Mouse (Mus musculus): ENCODE data around the gene Cnnm2. TPM values are rescaled to one million over a fixed set of nuclear protein-coding genes. Genes with fewer than 3 reads are reported as not detected.
"Not testable (repeated sequence)": the region's sequence is repeated elsewhere in the genome, so short reads cannot be mapped to it uniquely, and the experiment has no call there.

The Cnnm2 gene
- total RNA-seq (2021): 10 to 100 TPM; 35.6 to 36.1 TPM
- long read RNA-seq, experiment 1, full-length matches to known transcripts: 31 of 34 reads
- long read RNA-seq, experiment 1, partial matches to known transcripts: 2 of 34 reads
- long read RNA-seq, experiment 1, other reads (novel, unspliced or antisense): 1 of 34 reads
- long read RNA-seq, experiment 2, full-length matches to known transcripts: 24 of 28 reads
- long read RNA-seq, experiment 2, partial matches to known transcripts: 2 of 28 reads
- long read RNA-seq, experiment 2, other reads (novel, unspliced or antisense): 2 of 28 reads

DNA sequence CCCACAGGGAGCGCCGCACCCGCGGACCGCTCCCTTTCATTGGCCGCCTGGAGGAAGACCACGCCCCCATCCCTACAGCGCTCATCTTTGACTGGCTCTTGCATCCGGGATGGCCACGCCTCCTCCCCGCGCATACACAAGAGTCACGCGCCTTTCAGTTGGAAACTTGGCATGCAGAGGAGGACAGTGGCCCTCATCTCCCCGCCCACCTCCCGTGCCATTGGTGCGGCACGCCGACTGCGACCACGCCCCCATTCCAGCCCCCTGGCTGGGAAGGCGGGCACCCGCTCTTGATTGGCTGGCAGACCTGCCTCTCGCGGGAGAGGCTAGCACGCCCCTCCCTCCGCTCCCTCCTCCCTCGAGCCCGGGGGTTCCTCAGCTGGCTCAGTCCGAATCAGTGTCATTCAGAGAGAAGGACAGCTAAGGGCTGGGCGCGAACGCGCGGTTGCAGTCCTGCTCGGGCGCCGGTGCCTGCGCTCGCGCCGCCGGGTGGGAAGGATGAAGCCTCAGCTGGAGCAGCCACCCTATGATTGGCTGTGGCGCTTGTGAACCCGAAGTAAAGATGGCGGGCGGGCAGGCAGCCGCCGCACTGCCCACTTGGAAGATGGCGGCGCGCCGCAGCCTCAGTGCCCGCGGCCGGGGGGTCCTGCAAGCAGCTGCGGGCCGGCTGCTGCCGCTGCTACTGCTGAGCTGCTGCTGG lies at the start of gene Cnnm2:
Gene Cnnm2, plus strand, starts transcription at position 350 of the 700 bp plus-strand sequence.
- intact Hi-C loops (cut with DNase I): loop anchor here (5.0 kb wide), 2 partner anchors 41 to 231 kb away; no protein-coding TSS in a partner anchor
- DNase-seq (ENCODE audit: low spot score in 2 of 2): peak; percentile 100

DNA sequence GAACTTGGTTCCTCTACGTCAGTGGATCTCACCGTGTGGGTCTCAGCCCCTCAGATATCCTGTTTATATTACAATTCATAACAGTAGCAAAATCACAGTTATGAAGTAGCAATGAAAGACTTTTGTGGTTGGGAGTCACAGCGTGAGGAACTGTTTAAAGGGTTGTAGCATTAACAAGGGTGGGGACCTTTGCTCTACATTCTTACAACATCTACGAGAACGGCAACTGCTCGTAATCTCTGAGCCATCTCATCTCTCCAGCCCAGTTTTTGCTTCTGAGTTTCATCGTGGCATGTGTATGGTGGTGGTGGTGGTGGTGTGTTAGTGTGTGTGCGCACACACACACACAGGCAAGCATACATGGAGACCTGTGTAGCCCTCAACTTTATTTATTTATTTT lies 47.2 kb upstream of the Cnnm2 start:
- intact Hi-C loops (cut with DNase I): no loop called here
- DNase-seq (ENCODE audit: low spot score in 2 of 2): no peak

DNA sequence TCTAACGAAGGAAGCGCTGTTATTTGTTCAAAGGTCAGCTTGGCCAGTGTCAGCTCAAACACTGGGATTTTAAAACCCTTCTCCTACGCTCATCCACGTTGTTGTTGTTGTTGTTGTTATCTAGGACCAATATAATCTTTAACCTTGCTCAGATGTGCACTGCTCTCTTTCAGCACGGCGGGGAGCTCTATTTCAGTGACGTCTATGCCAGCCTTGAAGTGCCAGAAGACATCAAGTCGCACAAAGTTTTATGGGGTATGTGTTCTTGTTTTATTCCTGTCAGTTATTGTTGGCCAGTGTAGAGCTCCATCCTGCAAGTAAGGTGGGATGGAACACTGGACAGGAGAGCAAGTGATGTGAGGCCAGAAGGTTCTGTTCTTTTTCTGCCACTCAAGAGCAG lies 46.4 kb upstream of the Cnnm2 start:
- intact Hi-C loops (cut with DNase I): no loop called here
- no peak for DNase-seq (ENCODE audit: low spot score in 2 of 2)

DNA sequence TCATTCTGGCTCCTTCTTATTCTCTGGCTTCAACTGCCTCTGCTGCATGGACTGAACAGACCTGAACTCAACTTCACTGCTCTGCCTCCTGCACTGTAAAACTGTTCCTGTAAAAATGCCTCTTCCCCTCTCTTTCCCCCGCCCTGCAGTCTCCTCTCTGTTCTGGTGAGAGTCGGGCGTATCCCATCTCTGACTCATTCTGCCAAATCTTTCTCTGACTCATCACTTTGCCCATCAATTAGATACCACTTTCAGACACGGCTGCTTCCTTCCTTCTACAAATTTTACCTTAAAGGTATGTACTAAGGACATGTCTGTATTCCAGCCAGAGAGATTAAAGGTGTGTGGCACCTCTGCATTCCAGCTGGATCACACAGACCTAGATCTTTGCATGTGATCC lies 43.2 kb upstream of the Cnnm2 start:
- no peak for DNase-seq (ENCODE audit: low spot score in 2 of 2)

DNA sequence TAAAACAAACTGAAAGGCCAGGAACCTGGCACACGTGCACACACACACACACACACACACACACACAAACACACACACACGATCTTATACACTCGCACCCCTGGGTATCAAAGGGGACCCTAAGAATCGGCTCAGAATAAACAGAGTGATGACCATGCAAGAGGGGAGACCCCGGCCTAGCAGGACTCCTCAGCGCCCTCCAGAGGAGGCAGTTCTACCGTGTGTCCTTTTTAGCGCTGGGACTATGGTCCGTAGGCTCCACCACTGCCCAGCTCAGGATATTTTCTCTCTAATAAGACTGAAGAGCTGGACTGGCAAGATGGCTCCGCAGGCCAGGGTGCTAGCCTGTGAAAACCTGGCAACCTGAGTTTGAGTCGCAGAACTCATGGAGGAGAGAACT lies 37.0 kb upstream of the Cnnm2 start:
- intact Hi-C loops (cut with DNase I): no loop called here
- DNase-seq (ENCODE audit: low spot score in 2 of 2): no peak

More for the DNA sequence above, 43.2 kb upstream of the Cnnm2 start:
- intact Hi-C loops (cut with DNase I): no loop called here

DNA sequence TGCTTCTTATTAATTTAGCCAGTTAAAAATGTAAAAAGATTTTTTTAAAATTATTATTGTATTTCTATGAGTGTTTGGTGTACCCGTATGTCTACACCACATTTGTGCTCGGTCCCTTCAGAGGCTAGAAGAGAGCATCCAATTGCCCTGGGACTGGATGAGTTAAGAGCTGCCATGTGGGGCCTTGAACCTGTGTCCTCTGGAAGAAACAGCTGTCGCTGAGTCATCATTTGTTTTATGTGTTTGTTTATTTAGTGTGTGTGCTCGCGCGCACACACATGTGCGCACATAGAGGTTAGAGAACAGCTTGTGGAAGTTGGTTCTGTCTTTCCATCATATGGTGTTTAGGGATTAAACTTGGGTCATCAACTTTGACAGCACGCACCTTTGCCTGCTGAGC lies 35.3 kb upstream of the Cnnm2 start:
- intact Hi-C loops (cut with DNase I): no loop called here
- DNase-seq (ENCODE audit: low spot score in 2 of 2): no peak

DNA sequence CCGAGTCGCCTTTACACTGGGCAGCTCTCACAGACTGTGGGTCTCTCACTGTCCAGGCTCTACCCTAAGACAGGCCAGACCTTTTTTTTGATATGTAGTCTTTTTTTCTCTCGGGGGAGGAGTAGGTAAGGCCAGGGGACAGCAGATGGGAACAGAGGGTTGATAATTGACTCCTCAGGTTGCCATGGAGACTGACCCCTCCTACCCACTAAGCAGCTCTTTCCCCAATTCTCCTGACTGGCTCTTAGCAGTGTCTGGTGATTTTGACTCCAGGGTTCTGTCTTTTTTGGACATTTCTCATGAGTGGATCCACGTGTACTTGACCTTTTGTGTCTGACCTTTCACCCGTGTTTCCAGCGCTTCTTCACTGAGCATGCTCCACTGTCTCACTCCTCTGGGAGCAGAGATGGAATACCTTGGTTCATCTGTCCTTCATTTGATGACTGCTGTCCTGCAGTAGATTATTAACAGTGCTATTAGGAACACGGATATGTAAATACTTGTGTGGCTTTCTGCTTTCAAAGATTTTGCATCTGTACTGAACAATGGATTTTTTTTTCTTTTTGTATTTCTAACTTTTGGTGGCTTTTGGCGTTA lies 34.2 kb upstream of the Cnnm2 start:
- no peak for DNase-seq (ENCODE audit: low spot score in 2 of 2)
- intact Hi-C loops (cut with DNase I): no loop called here

DNA sequence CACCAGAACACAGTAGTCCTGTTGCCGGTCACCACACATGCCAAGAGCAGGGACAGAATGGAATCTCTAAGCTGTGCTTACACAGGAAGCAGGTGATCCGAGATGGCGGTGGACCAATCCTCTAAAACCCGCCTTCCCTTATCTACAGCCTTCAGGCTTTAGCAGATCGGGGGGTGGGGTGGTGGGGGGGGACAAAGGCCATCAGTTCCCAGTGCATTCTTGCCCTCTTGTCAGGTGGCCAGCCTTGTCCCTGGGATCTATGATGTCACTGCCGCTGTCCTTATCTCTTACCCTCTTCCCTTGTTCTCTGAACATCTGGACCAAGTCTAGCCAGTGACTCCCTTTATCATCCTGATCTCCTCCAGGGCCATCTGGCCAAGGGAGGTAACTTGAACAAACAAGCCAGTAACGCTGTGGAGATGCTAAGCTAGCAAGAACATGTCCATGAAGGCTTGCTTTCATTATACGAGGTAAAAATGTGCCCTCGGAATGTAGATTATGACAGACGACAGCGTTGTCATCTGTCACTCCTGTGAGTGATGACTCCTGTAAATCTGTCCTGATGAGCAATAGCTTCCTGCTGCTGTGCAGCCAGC lies 33.4 kb upstream of the Cnnm2 start:
- intact Hi-C loops (cut with DNase I): no loop called here
- DNase-seq (ENCODE audit: low spot score in 2 of 2): no peak

DNA sequence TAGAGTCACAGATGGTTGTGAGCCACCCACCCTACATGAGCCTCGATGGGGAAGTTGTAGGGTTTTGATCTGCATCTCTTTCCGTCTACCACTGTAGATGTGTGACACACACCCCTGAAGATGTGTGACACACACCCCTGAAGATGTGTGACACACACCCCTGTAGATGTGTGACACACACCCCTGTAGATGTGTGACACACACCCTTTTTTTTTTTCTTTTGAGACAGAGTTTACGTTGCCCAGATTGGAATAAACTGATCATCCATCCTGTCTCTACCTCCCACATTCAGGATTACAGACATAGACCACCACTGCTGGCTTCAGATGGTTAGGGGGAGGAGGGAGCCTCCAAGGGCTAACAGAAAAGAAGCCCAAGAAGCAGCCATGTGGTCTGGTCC lies 32.5 kb upstream of the Cnnm2 start:
- intact Hi-C loops (cut with DNase I): no loop called here
- no peak for DNase-seq (ENCODE audit: low spot score in 2 of 2)

DNA sequence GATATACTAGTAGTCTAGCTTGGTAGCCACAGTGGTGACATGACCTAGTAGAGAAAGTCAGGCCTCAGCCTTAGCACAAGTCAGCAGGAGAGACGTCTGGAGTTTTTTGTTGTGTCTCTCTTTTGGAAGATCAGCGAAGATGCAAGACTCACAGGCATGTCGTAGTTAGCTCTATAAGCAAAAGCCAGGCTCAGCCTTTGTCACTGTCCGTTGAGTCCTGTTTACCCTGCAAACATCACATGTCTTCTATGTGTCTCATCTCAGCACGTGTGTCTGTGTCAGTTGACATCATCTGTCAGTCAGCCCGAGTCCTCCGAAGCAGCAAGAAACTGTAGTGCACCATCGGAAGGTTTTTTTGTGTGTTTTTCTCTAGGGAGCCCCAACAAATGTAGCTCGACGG lies 30.0 kb upstream of the Cnnm2 start:
- DNase-seq (ENCODE audit: low spot score in 2 of 2): no peak
- intact Hi-C loops (cut with DNase I): no loop called here

DNA sequence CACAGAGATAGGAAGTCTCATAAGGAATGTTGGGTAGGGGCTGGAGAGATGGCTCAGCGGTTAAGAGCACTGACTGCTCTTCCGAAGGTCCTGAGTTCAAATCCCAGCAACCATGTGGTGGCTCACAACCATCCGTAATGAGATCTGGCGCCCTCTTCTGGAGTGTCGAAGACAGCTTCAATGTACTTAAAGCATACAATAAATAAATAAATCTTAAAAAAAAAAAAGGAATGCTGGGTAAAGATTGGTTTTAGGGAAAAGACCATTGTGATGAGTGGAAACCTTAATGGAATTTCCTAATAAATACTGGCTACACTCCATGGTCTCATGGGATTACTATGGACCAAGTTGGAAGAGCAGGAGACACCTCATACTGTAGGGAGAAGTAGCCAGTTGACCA lies 28.7 kb upstream of the Cnnm2 start:
- intact Hi-C loops (cut with DNase I): not testable (repeated sequence)

DNA sequence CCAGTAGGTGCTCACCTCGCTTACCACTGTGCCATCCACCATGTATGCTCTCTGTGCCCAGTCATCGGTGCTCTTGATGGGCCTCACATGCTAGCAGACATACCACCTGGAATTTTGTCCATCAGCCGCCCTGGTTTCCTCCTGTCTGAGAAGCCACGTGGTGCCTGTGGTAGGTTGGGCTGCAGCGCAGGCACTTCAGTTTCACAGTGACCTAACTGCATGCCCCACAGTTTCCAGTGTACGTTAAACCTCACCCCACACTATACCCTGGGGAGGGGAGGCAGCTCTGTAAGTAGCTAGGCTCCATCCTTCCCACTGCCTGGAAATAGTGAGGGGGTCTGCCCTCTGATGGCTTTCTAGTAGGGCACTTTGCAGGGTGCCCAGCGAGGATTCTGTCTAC lies 27.8 kb upstream of the Cnnm2 start:
- DNase-seq (ENCODE audit: low spot score in 2 of 2): no peak
- intact Hi-C loops (cut with DNase I): no loop called here

More for the DNA sequence above, 28.7 kb upstream of the Cnnm2 start:
- not testable (repeated sequence) for DNase-seq (ENCODE audit: low spot score in 2 of 2)

DNA sequence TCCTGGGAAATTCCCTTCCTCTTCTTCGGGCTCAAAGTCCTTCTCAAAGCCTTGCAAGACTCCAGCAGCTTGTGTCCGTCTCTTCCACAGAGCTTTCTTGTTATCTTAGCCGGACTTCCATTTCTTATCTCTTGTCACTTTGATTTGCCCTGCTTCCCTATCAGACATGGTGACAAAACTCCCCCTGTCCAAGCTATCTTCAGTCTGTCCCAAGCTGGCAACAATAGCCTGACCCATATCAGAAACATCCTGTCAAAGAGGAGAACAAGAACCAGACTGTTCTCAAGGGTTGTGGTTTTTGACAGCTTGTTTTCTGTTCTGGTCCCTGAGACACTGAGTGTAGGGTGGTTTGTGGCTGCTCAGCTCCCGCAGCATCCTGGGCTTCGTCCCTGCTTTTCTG lies 26.2 kb upstream of the Cnnm2 start:
- DNase-seq (ENCODE audit: low spot score in 2 of 2): no peak
- intact Hi-C loops (cut with DNase I): no loop called here

DNA sequence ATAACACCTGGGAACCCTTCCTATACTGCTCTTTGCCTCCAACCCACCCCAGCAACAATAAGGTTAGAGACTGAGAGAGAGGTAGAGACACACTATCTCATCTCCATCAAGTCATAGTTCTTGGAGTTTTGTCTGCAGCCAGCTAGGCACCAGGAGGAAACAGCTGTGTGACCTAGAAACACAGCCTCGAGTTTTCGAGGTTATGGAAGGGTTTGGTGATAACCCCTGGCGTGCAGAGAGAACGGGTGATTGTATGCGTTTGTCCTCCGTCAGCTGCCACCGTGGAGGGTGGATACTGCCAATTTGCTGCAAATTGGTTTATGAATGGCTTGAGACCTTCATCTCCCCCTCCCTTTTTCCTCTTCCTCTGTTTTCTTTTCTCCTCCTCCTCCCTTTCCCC lies 24.3 kb upstream of the Cnnm2 start:
- DNase-seq (ENCODE audit: low spot score in 2 of 2): no peak
- intact Hi-C loops (cut with DNase I): no loop called here

DNA sequence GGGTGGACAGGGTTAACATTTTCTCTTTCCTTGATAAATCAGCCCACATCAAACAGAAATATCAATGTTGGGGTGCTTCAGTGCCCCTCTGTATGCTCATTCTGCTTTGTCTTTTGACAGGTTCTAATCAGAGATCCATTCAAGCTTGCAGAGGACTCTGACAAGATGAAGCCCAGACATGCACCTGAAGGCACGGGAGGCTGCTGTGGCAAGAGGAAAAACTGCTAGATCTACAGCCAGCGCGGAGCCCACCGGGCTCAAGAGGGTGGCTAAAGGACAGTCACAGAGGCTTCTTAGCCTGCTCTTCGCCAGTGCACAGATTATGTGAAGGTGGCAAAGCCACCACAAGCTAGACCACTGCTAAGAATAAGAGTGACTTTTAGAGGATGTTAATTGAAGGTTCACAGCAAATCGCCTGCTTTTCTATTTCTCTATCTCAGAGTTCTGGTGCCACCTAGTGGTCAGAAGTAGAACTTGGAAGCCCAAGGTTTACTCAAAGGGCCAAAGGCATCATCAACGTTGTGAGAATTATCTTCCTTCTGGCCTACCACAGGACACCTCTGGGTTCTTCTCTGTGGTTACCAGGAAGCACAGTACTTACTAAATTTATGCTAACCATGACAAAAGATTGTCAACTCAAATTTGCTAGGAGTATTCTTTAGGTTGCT lies 20.9 kb upstream of the Cnnm2 start:
- DNase-seq (ENCODE audit: low spot score in 2 of 2): peak; percentile 77 to 83
- intact Hi-C loops (cut with DNase I): loop anchor here (2.0 kb wide), 1 partner anchor 70 kb away; no protein-coding TSS in a partner anchor

DNA sequence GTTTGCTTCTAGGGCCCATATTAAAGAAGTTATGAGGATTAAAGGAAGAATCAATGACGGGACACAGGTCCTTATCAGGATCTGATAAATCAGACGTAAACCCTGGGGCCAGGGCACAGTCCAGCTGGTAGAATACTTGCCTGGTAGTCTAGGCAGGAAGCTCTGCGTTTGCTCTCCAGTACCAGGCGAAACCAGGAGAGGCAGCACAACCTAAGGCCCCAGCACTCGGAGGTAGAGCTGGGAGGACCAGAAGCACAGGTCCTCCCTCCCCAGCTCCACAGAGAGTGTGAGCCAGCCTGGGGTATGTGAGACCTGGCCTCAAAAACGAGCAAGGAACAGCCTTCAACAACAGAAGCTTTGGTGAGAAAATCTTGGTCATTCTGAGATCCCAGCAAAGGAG lies 19.8 kb upstream of the Cnnm2 start:
- intact Hi-C loops (cut with DNase I): loop anchor here (2.0 kb wide), 1 partner anchor 71 kb away; no protein-coding TSS in a partner anchor
- no peak for DNase-seq (ENCODE audit: low spot score in 2 of 2)

DNA sequence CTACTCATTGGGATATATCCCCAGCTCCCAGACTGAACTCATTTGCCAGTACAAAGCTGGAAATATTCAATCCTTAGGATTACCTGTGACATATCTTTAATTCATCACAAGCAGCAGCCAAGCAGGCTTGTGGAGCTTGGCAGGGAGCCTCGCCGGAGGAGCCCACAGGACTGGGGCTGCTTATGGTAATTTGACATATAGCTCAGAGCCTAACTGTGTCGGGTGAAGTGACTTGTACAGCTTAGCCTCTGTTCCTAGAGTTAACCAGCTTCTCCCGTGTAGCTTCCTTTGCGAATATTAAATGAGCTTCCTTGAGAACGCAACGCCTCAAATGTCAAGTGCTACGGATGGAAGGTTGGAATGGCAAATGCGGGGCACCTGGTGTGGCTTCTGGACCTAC lies 16.7 kb upstream of the Cnnm2 start:
- DNase-seq (ENCODE audit: low spot score in 2 of 2): no peak
- intact Hi-C loops (cut with DNase I): no loop called here

DNA sequence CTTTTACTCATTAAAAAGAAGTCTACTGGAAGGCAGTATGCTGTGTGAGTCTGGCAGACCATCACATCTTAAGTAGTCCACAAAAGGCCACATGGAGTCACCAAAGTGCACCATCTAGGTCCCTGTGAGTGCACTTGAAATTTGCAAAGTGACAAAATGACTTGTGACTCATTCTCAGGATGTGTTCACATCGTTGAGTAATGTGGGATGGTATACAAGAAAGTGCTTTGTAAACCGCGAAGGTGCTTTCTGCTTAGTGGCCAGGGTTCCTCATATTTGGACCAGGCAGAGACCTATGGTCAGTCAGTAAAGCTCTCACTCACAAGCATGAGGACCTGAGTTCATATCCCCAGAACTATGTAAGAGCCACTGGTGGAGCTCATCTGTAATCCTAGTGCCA lies 13.6 kb upstream of the Cnnm2 start:
- intact Hi-C loops (cut with DNase I): no loop called here
- DNase-seq (ENCODE audit: low spot score in 2 of 2): no peak

DNA sequence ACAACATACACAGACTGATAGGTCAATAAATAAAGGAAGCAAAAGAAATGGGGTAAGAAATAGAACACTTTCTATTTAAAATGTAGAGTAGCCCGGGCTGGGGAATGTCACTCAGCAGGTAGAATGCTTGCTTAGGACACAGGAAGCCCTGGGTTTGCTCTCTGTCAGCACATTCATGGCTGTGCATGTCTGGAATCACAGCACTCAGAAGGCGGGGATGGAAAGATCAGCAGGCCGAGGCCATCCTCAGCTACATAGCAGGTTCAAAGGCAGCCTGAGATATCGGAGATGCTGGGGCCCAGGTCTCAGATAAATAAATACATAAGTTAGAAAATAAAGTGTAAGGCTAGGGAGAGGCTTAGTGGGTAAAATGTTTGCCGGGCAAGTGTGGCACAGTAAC lies 9.2 kb upstream of the Cnnm2 start:
- intact Hi-C loops (cut with DNase I): no loop called here
- no peak for DNase-seq (ENCODE audit: low spot score in 2 of 2)

DNA sequence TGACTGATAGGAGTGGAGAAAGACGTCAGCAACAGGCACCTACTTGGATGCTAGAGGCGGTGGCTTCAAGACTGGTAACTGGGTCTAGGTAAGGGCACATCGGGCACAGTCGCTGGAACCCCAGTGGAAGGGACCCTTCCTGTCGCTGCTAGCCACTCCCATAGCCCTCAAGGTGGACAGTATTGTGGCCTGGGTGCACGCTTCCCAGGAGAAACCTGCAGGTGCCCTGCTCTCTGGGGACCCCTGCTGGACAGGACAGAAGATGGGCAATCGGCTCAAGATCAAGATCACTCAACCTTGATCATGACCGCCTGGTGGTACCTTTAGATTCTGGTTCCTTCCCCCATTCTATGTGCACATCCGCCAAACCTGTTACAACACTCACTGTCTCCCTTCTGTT lies 6.3 kb upstream of the Cnnm2 start:
- DNase-seq (ENCODE audit: low spot score in 2 of 2): no peak
- intact Hi-C loops (cut with DNase I): no loop called here
